Mouse (Mus musculus): ENCODE data around the gene Foxe1.
A peak's percentile ranks its signal among the peaks of the same experiment; 100 is the strongest.

Foxe1 gene

GRCm38 (mm10) chr4:46343596-46344260, at the start of gene Foxe1:
TSS of gene Foxe1 (plus strand) at chr4:46343609.
- no peak for DNase-seq (ENCODE audit: low spot score in 2 of 2)

DNA sequence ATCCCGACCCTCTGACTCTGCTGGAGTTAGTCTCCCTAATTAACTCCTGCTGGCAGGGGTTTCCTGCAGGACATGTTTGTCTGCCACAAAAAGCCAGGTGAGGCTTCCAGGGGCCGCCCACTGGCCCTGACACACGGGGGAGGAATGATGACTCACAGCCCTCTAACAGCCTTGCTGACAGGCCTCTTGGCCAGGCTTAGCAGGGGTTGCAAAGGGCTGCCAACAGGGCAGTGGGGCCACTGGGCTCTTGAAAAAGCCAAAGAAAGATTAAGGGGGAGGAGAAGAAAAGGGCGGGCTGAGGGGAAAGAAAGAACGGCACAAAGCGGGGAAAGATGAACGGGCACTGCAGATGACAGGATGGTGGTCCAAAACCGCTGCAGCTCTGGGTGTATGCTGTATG, 39.3 kb upstream of the Foxe1 start:
- DNase-seq (ENCODE audit: low spot score in 2 of 2) = peak; percentile 8 to 9

DNA sequence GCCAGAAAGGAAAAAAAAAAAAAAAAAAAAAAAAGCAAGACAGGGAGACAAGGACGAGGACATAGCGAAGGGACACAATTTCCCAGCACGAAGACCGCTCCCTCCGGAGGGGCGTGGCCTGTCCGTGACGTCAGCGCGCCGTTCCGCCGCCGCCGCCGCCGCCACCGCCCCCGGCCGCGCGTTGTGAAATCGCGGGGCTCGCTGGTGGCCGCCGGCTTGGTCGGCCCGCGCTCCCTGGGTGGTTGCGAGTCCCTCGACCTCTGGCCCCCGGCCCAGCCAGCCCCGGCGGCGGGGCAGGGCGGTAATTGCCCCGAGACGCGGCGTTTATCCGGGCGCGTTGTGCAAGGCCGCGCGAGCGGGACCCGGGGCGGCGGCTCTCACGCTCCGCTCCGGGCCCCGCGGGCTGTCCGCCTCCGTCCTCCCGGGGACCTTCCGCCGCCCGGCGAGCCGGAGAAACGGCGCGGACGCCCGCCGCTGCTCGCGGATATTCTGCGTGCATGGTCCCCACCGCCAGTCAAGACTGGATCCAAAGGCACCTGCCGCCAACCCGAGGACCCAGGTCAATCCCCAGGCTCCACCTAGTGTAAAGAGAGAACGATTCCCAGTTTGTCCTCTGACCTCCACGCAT, 38.5 kb upstream of the Foxe1 start:
- DNase-seq (ENCODE audit: low spot score in 2 of 2) = peak; percentile 75 to 82

GRCm38 (mm10) chr4:46305436-46305835, 38.0 kb upstream of the Foxe1 start:
- DNase-seq (ENCODE audit: low spot score in 2 of 2) = peak; percentile 7 to 19

GRCm38 (mm10) chr4:46307341-46307740, 36.1 kb upstream of the Foxe1 start:
- DNase-seq (ENCODE audit: low spot score in 2 of 2) = peak; percentile 69 to 72

DNA sequence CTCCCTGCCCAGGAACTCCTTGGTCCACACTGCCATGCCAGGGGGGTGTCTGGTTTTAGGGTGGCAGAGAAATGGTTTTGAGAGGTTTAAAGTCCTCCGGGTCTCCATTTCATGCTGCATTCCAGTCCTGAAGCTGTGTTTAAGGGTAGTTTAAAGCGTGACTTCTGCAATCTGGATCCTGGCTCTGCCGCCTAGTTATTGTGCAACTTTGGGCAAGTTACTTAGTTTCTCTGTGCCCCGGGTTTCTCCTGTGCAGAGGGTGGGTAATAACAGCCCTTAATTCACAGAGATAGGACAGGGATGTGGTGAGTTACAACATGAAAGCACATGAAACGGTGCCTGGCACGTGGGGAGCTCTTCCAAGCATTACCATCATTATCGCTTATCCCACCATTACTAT, 35.5 kb upstream of the Foxe1 start:
- DNase-seq (ENCODE audit: low spot score in 2 of 2) = no peak

GRCm38 (mm10) chr4:46311631-46312030, 31.8 kb upstream of the Foxe1 start:
- no peak for DNase-seq (ENCODE audit: low spot score in 2 of 2)

GRCm38 (mm10) chr4:46321730-46322389, 21.5 kb upstream of the Foxe1 start:
- DNase-seq (ENCODE audit: low spot score in 2 of 2) = no peak

DNA sequence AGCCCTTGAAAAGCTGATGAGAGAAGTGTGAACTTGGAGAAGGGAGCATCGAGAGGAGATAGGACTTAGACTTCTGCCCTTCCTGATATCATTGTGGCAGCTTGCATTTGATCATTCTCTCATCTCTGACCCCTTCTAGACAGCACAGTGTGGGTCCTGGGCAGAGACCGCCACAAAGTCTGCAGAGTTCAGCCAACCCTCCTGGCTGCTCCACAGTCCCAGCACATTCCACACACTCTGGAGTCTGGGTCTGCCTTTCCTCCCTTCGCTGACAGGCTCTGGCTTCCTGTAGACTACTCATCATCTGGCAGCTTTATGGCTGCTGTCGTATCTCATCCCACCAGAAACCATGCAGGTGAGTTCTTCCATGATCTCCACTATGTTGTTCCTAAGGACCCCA, 20.7 kb upstream of the Foxe1 start:
- DNase-seq (ENCODE audit: low spot score in 2 of 2) = no peak

GRCm38 (mm10) chr4:46328906-46329305, 14.5 kb upstream of the Foxe1 start:
- no peak for DNase-seq (ENCODE audit: low spot score in 2 of 2)

GRCm38 (mm10) chr4:46335846-46336245, 7.6 kb upstream of the Foxe1 start:
- DNase-seq (ENCODE audit: low spot score in 2 of 2) = no peak

GRCm38 (mm10) chr4:46337990-46338389, 5.4 kb upstream of the Foxe1 start:
- DNase-seq (ENCODE audit: low spot score in 2 of 2) = no peak

GRCm38 (mm10) chr4:46339026-46339425, 4.4 kb upstream of the Foxe1 start:
- DNase-seq (ENCODE audit: low spot score in 2 of 2) = no peak

- DNase-seq (ENCODE audit: low spot score in 2 of 2) = no peak
These were observed 3.8 kb upstream of the Foxe1 start for GRCm38 (mm10) chr4:46339584-46339983.

- DNase-seq (ENCODE audit: low spot score in 2 of 2) = no peak
These were observed 1.4 kb upstream of the Foxe1 start for GRCm38 (mm10) chr4:46341831-46342680.

DNA sequence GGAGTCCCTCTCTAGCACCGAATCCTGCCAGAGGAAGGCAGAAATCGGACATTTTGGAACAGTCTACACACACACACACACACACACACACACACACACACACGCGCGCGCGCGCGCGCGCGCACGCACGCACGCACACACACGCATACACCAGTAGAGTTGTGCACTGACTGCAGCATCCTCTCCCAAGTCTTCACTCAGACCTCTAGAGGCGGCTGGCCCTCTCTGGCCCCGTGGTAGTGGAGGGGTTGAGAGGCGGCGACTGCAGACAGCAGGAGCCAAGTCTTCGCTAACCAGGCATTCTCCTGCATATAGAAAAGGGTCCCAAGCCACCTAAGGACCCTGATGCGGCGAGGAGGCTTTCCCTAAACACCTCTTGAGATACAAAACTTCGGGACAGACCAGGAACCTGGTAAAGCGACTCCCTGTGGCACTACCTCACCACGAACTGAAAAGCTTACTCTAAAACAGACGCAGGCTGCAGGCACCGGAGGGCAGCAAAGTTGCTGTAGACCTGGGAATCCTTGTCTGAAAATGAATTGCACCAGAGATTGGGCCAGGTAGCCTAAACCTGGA, 610 bp upstream of the Foxe1 start:
- no peak for DNase-seq (ENCODE audit: low spot score in 2 of 2)

GRCm38 (mm10) chr4:46344288-46344687, 879 bp downstream of the Foxe1 start:
- no peak for DNase-seq (ENCODE audit: low spot score in 2 of 2)

GRCm38 (mm10) chr4:46345056-46345772, 1.8 kb downstream of the Foxe1 start:
- no peak for DNase-seq (ENCODE audit: low spot score in 2 of 2)

- no peak for DNase-seq (ENCODE audit: low spot score in 2 of 2)
These were observed 2.3 kb downstream of the Foxe1 start for GRCm38 (mm10) chr4:46345773-46346100.

GRCm38 (mm10) chr4:46346221-46346620, 2.8 kb downstream of the Foxe1 start:
- DNase-seq (ENCODE audit: low spot score in 2 of 2) = no peak

GRCm38 (mm10) chr4:46347141-46347540, 3.7 kb downstream of the Foxe1 start:
- DNase-seq (ENCODE audit: low spot score in 2 of 2) = no peak
